Mouse (Mus musculus): ENCODE results near the gene Dpagt1. TPM values are rescaled to one million over a fixed set of nuclear protein-coding genes. Genes with fewer than 3 reads are reported as not detected.
"Not testable (repeated sequence)": the region's sequence is repeated elsewhere in the genome, so short reads cannot be mapped to it uniquely, and the experiment has no call there.

Dpagt1 gene
- polyA plus RNA-seq, 1 experiment = 23.6 TPM

GRCm38 (mm10) chr9:44353142-44353541, 27.3 kb downstream of the Dpagt1 start:
- 73% methylated on average over 6 of the region's 6 CpGs for WGBS
- Histone ChIP-seq H3K27ac (ENCODE audit: insufficient read depth, low read length) (no peak overlapping the region), H3K4me3 (replicated peaks; ENCODE audit: insufficient read depth, low read depth, low read length) (no peak overlapping the region), H3K27me3 (ENCODE audit: control insufficient read depth, insufficient read depth, low read length) (no peaks in the 10 kb centered on the region), H3K4me1 (ENCODE audit: control insufficient read depth, insufficient read depth, low read length) (0 out of 2 replicates have a peak, but pooled peaks cover 4% of the 10 kb centered on the region)
- no peak for DNase-seq
- TF ChIP-seq POLR2A (IDR thresholded peaks at IDR 0.05; ENCODE audit: borderline replicate concordance, insufficient read depth, low read length) (no peak), CTCF (IDR thresholded peaks at IDR 0.05; ENCODE audit: borderline replicate concordance, insufficient read depth, low read depth, low read length) (no peak)

GRCm38 (mm10) chr9:44357207-44357606, 31.4 kb downstream of the Dpagt1 start:
- no peak for DNase-seq
- no peak overlapping the region for H3K4me3 ChIP-seq (replicated peaks; ENCODE audit: insufficient read depth, low read depth, low read length)
- 0 out of 2 replicates have a peak, but pooled peaks cover 4% of the 10 kb centered on the region for H3K4me1 ChIP-seq (ENCODE audit: control insufficient read depth, insufficient read depth, low read length)
- TF ChIP-seq POLR2A (IDR thresholded peaks at IDR 0.05; ENCODE audit: borderline replicate concordance, insufficient read depth, low read length) (no peak), CTCF (IDR thresholded peaks at IDR 0.05; ENCODE audit: borderline replicate concordance, insufficient read depth, low read depth, low read length) (no peak)
- WGBS = 69% methylated on average over 4 of the region's 4 CpGs
- H3K27ac ChIP-seq (ENCODE audit: insufficient read depth, low read length) = no peak overlapping the region
- no peaks in the 10 kb centered on the region for H3K27me3 ChIP-seq (ENCODE audit: control insufficient read depth, insufficient read depth, low read length)

- 0 out of 2 replicates have a peak, but pooled peaks cover 4% of the 10 kb centered on the region for H3K4me1 ChIP-seq (ENCODE audit: control insufficient read depth, insufficient read depth, low read length)
- WGBS = under 1% methylated on average over 44 of the region's 44 CpGs
- H3K4me3 ChIP-seq (replicated peaks; ENCODE audit: insufficient read depth, low read depth, low read length) = peak within 1 kb of the TSS; percentile 92
- DNase-seq = peak; percentile 92 to 94
- H3K27me3 ChIP-seq (ENCODE audit: control insufficient read depth, insufficient read depth, low read length) = no peaks in the 10 kb centered on the region
- 0 out of 2 replicates have a peak within 1 kb of the TSS, but pooled peaks have one; percentile 21 for H3K27ac ChIP-seq (ENCODE audit: insufficient read depth, low read length)
- TF ChIP-seq CTCF (IDR thresholded peaks at IDR 0.05; ENCODE audit: borderline replicate concordance, insufficient read depth, low read depth, low read length) (no peak), POLR2A (IDR thresholded peaks at IDR 0.05; ENCODE audit: borderline replicate concordance, insufficient read depth, low read length) (peak; percentile 97)
Measured at GRCm38 (mm10) chr9:44361190-44361917, 35.5 kb downstream of the Dpagt1 start, which contains the start of gene Vps11. Vps11 (minus strand) TSS chr9:44361670.

GRCm38 (mm10) chr9:44361931-44362330, 36.1 kb downstream of the Dpagt1 start:
- not testable (repeated sequence) for H3K4me1 ChIP-seq (ENCODE audit: control insufficient read depth, insufficient read depth, low read length); H3K27ac ChIP-seq (ENCODE audit: insufficient read depth, low read length); DNase-seq; H3K27me3 ChIP-seq (ENCODE audit: control insufficient read depth, insufficient read depth, low read length)
- peak overlapping the region; percentile 92 for H3K4me3 ChIP-seq (replicated peaks; ENCODE audit: insufficient read depth, low read depth, low read length)
- WGBS = 41% methylated on average over 4 of the region's 4 CpGs

GRCm38 (mm10) chr9:44364480-44364879, 38.7 kb downstream of the Dpagt1 start:
- H3K4me3 ChIP-seq (replicated peaks; ENCODE audit: insufficient read depth, low read depth, low read length) = no peak overlapping the region
- no peaks in the 10 kb centered on the region for H3K27me3 ChIP-seq (ENCODE audit: control insufficient read depth, insufficient read depth, low read length)
- no peak for TF ChIP-seq POLR2A (IDR thresholded peaks at IDR 0.05; ENCODE audit: borderline replicate concordance, insufficient read depth, low read length)
- peak; percentile 33; the same call in 1 of the 2 replicates for TF ChIP-seq CTCF (IDR thresholded peaks at IDR 0.05; ENCODE audit: borderline replicate concordance, insufficient read depth, low read depth, low read length)
- H3K4me1 ChIP-seq (ENCODE audit: control insufficient read depth, insufficient read depth, low read length) = no peaks in the 10 kb centered on the region
- DNase-seq = no peak
- 59% methylated on average over 3 of the region's 3 CpGs for WGBS
- H3K27ac ChIP-seq (ENCODE audit: insufficient read depth, low read length) = no peak overlapping the region

- no peak overlapping the region for H3K4me3 ChIP-seq (replicated peaks; ENCODE audit: insufficient read depth, low read depth, low read length)
- no peak overlapping the region for H3K27ac ChIP-seq (ENCODE audit: insufficient read depth, low read length)
- no peaks in the 10 kb centered on the region for H3K4me1 ChIP-seq (ENCODE audit: control insufficient read depth, insufficient read depth, low read length)
- no peaks in the 10 kb centered on the region for H3K27me3 ChIP-seq (ENCODE audit: control insufficient read depth, insufficient read depth, low read length)
- no peak for TF ChIP-seq CTCF (IDR thresholded peaks at IDR 0.05; ENCODE audit: borderline replicate concordance, insufficient read depth, low read depth, low read length)
- TF ChIP-seq POLR2A (IDR thresholded peaks at IDR 0.05; ENCODE audit: borderline replicate concordance, insufficient read depth, low read length) = no peak
- no peak for DNase-seq
Measured at GRCm38 (mm10) chr9:44373386-44373785, 47.6 kb downstream of the Dpagt1 start.

GRCm38 (mm10) chr9:44376141-44376540, 50.3 kb downstream of the Dpagt1 start:
- no peaks in the 10 kb centered on the region for H3K4me1 ChIP-seq (ENCODE audit: control insufficient read depth, insufficient read depth, low read length)
- no peaks in the 10 kb centered on the region for H3K27me3 ChIP-seq (ENCODE audit: control insufficient read depth, insufficient read depth, low read length)
- WGBS = 81% methylated on average over 6 of the region's 6 CpGs
- no peak overlapping the region for H3K4me3 ChIP-seq (replicated peaks; ENCODE audit: insufficient read depth, low read depth, low read length)
- DNase-seq = no peak
- H3K27ac ChIP-seq (ENCODE audit: insufficient read depth, low read length) = no peak overlapping the region
- TF ChIP-seq CTCF (IDR thresholded peaks at IDR 0.05; ENCODE audit: borderline replicate concordance, insufficient read depth, low read depth, low read length) = no peak
- no peak for TF ChIP-seq POLR2A (IDR thresholded peaks at IDR 0.05; ENCODE audit: borderline replicate concordance, insufficient read depth, low read length)

- not testable (repeated sequence) for H3K27me3 ChIP-seq (ENCODE audit: control insufficient read depth, insufficient read depth, low read length); H3K27ac ChIP-seq (ENCODE audit: insufficient read depth, low read length); H3K4me1 ChIP-seq (ENCODE audit: control insufficient read depth, insufficient read depth, low read length); H3K4me3 ChIP-seq (replicated peaks; ENCODE audit: insufficient read depth, low read depth, low read length); DNase-seq
- WGBS = 77% methylated on average over 2 of the region's 2 CpGs
Measured at GRCm38 (mm10) chr9:44377335-44377734, 51.5 kb downstream of the Dpagt1 start.
